Mouse (Mus musculus): ENCODE measurements at regions not wholly inside any gene's neighbourhood (a gene's known extent, or its start where the extent isn't known, plus 50 kb on each side); places are given as distances from the start of the nearest gene placed in this dataset.

DNA sequence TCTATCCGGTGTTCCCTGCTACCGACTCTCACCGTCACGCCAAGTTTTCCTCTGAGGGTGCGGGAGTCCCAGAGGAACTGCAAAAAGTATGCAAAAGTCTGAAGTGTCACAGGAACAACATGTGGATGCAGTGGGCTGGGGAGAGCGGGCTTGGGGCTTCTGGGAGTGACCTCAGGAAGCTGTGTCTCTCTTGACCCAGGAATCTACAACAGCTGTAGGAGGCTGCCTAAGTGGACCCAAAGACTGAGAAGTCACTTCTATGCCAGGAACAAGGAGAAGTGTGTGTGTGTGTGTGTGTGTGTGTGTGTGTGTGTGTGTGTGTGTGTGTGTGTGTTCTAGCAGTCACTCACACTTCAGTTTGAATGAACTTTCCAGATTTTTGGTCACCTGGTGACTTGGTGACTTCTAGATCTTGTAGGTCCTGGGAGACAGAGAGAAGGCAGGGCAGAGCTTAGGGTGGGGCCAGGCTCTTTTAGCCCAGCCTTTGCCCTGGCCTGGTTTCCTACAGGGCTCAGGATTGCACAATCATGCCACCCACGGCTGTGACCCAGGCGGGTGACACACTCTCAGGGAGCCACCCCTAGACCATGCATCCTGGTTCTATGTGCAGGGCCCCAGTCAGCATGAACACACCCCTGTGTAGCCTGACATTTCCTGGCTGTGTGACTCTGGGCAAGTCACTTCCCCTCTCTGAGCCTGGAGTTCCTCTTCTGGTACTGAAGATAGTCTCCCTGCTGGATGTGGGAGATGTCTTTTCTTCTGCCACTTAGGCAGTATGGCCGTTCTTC, 70.2 kb upstream of the Tmem189 start:
- CTCF ChIA-PET: interaction anchor here (0.6 kb wide), 1 partner anchor 137 kb away, joined by 3 read pairs; no protein-coding TSS in a partner anchor

DNA sequence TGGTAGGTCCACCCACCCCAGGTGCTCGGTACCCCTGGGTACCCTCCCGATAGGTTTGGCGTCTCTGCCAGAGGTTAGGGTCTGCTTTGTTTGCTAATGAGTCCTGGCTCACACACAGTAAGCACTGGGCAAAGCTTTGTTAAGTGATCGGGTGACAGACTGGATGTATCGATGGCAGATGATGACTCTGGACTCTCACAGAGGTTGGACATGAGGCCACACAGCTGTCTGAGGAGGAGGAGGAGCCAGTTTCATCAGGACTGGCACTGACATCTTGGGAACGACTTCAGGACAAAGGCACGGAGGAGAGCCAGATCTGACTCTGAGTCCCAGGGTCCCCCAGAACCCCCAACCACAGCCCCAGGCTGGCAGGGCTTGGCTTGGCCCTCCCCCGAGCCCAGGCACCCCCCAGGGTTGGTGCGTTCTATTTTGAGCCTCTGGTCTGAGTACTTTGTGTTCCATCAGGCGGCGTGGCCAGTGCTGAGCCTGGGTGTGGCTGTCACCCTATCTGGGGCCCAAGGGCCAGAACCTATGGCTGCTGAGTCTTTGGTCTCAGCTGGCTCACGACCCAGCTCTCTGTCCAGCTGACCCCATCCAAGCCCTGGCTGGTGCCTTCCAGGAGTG, 67.6 kb upstream of the Tmem189 start:
- CTCF ChIA-PET: no interaction called here

DNA sequence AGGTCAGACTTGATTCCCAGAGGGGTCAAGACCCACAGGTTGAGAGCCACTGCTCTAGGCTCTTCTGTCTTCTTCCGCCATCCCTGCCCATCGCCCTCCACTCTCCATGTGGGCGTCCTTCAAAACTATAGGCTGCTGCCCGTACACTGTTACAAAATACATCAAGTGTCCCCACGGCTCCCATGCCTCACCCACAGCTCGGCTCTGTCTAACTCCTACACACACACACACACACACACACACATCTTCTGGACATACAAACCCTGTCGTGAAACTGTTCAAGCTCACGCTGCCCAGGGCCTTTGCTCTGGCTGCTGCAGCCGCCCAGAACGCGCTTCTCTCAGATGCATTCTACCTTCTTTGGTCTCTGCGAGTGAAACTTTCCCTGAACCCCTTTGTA, 67.1 kb upstream of the Tmem189 start:
- CTCF ChIA-PET: no interaction called here

DNA sequence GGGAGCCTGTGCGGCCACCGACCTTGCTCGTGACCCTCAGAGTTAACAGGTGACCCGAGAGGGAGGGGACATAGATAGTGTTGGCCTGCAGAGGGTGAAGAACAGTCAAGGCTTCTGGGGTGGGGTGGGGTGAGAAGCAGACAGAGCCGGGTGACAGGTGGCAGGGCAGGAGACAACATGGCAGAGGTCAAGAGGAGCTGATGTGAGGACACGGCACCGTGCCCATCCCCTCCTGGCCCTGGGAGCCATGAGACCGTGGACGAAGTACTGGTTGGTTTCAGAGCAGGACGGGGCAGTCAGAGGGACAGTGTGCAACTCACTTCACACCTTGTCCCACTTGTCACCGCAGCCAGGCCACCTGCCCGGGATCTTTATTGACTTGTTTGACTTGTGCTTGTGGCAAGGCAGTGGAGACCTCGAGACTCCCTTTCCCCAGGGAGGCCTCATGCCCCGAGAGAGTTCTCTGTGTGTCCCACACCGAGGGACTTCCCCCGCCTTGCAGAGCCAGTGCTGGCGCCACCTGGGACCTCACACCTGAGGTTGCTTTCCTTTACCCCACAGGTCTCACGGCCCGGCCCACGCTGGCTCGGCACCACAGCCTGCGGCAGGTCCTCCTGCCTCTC, 65.4 kb upstream of the Tmem189 start:
- CTCF ChIA-PET: no interaction called here

DNA sequence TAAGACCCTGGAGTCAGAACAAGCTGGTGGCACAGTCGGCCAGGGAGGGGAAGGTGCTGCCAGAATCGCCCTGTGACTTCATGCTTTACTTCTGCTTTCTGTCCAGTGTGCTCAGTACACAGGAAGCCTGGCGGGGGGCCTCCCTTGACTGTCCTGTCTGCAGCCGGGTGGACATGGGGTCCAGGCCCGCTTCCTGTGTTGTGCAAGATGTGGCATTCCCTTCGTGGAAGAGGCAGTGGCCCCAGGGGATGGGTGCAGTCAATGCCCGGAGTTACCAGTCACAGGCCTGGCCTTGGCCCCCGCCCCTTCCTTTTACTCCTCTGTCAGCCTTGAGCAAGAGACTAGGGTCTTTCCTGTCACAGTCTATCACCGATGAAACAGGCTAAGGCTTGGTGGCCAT, 64.3 kb upstream of the Tmem189 start:
- CTCF ChIA-PET: no interaction called here

DNA sequence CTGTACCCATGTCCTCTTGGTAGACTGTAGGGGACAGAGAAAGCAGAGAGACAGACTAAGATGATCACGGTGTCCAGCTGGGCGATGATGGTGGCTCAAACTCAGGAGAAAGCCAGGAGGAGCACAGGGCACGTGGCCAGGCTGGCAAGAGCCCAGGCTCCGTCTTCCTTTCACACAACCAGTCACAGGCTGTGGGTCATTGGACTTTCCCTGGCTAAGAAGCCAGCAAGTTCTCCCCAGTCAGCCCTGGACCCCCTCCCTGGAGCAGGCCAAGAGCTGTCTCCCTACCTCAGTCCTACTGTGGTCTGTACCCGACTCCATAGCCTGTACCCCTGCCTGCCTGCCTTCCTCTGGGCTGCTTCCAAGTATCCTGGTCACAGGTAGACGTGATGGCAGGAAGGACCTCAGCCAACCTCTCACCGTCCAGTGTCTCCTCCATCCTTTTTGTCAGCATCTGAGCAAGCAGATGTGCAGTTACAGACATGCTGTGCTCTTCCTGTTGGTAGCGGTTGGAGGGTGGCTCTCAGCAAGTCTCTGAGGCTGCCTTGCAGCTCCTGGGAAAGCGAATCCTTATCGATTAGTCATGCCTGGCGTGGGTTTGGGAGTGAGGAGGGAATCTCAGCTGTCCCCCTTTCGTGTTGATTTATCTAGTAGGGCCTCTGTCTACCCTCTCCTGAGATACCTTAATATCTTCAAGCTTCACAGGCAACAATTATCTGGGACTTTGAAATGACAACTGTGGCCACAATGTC, 63.4 kb upstream of the Tmem189 start:
- CTCF ChIA-PET: no interaction called here

DNA sequence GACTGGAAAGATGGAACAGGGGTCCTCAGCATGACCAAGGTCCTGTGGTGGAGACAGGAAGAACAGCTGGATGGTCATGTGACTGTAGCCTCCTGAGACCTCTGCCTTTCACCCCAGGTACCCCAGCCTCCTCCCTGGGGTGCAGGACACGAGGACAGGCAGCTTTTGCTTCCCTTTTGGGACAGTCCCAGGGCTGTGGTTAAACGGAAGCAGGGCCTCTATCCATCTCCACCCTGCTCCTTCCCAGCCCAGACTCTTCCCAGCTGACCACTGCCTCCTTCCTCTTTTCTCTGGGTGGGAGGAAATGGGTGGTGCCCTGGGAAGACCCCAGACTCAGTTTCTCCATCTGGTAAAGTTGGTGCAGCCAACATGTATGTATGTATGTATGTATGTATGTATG, 62.0 kb upstream of the Tmem189 start:
- CTCF ChIA-PET: interaction anchor here (1.0 kb wide), 1 partner anchor 27 kb away, joined by 4 read pairs; no protein-coding TSS in a partner anchor

DNA sequence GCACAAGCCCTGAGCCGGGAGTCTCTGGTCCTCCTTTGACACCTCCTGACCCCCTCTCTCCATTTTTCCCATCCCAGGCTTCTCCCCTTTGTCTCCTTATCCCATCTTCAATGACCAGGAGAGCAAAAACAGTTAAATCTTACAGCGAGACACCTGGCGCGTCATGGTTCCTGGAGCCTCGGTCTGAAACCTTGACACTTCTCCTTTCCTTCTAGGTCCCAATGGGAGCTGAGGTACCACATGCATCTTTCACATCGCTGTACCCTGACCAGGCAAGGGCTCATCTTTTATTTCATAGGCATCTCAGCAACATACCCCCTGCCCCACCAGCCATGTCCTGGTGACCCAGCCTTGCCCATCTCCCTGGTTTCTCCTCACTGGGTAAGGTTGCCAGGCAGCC, 58.7 kb upstream of the Tmem189 start:
- CTCF ChIA-PET: interaction anchor here (0.6 kb wide), 1 partner anchor 147 kb away, joined by 3 read pairs; no protein-coding TSS in a partner anchor

DNA sequence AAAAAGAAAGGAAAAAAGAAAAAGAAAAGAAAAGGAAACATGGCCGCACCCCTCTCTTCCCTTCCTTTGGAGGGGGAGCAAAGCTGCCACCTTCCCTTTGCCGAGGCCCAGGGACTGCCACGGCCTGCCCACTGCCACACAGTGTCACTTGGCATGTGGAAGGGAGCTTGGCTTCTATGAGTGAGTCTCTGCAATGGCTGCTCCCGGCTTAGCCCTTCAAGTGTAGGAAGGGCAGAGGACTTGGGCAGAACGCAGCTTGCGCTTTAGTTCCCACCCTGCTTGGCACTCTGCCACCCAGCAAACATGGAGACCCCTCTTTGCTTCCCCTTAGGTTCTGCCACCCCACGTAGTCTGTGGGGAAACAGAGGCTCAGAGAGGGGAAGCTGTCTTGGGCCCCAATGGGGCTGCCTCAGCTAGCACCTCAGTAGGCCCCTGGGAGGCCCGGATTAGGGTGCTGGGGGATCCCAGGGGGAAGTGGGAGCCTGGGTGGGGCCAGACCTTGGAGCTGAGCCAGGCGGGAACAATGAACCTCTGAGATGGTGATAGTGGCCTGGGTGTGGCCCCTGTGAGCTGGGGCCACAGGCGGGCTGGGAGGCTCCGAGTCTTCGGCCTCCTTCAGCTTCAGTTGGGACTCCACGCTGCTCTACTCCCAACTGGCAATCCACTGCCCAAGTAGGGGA, 57.7 kb upstream of the Tmem189 start:
- CTCF ChIA-PET: interaction anchor here (1.2 kb wide), 1 partner anchor 48 kb away, joined by 4 read pairs; no protein-coding TSS in a partner anchor

DNA sequence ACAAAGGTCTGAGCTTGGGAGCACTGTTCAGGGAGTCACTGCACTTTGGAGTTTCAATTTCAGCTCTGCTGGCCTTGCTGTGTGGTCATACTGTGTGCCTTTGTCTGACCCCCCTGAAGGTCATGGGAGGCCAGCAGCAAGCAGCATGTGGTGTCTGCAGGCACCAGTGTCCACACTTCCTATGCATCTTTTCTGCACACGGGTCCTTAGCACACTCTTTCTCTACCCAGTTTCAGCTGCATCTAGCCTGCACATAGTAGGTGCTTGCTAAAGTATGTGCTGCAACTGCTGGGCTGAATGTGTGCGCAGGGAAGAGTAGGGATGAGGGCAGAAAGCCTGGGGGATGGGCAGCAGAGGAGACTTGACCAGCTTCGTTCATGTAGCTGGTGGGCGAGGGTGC, 56.7 kb upstream of the Tmem189 start:
- CTCF ChIA-PET: interaction anchor here (0.6 to 1.2 kb wide), 2 partner anchors 49 to 263 kb away, joined by 4 to 5 read pairs; no protein-coding TSS in a partner anchor

DNA sequence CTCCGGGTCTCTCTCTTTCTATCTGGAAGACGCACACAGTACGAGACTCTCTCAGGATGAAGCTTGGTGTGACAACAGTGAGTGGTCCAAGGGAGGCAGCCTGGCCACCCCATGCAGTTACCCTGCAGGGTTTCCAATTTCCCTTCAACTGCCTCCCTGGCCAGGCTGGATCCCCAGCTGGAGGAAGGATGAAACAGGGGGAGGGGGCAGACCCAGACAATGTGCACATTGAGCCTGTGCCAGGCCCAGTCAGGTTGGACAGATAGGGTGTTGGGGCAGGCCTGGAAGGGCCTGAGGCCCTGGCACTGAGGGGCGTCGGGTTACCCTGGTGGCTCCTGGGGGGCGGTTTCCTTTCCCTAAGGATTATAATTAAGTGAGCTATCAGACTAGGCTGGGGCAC, 55.8 kb upstream of the Tmem189 start:
- CTCF ChIA-PET: no interaction called here

DNA sequence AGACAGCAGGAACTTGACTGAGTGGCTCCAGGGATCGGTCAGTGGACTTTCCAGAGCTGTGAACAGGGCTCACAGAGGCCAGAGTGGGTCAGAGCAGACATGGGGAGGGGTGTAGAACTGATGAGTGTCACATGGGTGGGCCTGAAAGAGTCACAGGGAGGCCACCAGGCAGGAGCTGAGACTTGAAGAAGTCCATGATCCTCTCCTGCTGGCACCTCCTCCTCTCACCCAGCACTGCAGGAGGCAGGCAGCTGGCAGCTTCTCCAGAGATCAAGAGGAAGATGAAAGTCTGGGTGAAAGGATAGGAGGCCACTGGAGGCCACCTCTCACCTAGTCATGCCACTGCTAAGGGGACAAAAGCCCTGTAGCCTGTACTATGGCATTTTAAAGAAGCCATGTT, 54.5 kb upstream of the Tmem189 start:
- CTCF ChIA-PET: no interaction called here

DNA sequence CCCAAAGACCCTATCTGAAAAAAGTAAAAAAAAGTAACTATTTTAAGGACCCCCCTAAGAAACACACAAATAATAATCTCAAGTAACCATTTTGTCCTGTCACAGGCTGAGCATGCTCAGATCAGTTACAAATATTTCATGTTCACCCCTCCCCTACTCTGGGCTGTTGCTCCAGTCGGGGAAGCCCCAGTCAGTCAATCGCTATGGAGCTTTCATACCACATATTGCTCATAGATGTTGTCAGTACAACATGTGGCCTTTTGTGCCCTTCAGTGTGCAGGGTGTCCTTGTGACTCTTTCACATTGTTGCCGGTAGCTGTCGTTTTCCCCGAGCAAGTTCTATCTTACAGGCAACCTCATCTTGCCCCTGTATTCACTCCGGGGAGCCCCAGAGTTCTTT, 52.9 kb upstream of the Tmem189 start:
- CTCF ChIA-PET: no interaction called here

DNA sequence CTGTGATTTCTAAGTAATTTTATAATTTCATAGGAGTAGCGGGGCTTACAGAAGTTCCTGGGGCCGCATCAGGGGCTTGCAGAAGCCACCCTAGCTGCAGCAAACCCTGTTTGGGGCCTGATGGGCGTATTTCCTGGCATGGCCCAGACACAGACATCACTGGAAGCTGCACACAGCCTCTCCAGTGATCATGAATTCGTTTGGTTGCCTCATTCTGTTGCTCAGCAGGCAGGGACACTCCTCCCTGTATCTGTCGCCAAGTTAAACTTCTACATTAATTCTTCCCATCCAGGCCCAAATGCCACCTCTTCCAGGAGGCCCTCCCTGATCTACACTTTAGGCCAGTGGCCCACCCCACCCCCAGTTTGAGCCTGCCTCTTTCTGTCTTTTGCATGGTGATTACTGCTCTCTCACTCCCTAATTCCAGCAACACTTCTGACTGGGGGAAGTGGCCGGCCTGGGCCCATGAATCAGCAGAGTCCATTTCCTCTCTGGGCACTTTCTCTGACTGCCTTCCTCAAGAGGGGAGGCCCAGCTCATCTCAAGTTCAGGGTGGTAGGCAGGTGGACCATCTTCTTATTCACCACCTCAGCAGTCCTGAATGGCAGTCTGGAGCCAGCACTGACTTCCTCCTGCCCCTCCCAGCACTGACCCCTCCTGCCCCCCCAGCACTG, 51.0 kb upstream of the Tmem189 start:
- CTCF ChIA-PET: no interaction called here
